Mouse (Mus musculus) intestine, embryonic 14.5 days (tissue): ENCODE data around the gene Egfl7. TPM values are rescaled to one million over a fixed set of nuclear protein-coding genes. Genes with fewer than 3 reads are reported as not detected.

Experiments used
- ATAC-seq: fragments of 200-750 bp; cut with Nextera tagmentation; replicated peaks from 2 replicates; pipeline ENCODE4 v1.8.0; 2017; ENCODE audit warnings: low read depth, moderate number of reproducible peaks, moderate TSS enrichment, moderate library complexity; ENCODE audit not compliant: low FRiP score, low TSS enrichment
- DNase-seq: peaks from one replicate; pipeline ENCODE4 v3.0.0-alpha.2; 2018; ENCODE audit warnings: low spot score
- H3K27ac ChIP-seq: fragments of 300-500 bp; sonication (generic); 2 replicates; pipeline ENCODE4 v1.5.1; 2014; ENCODE audit warnings: low read depth, mild to moderate bottlenecking, control low read depth
- H3K27me3 ChIP-seq: fragments of 300-500 bp; sonication (generic); replicated peaks from 2 replicates; pipeline ENCODE4 v1.6.1; 2014; ENCODE audit warnings: low read length, control low read depth; ENCODE audit not compliant: control insufficient read depth, insufficient read depth
- H3K36me3 ChIP-seq: fragments of 300-500 bp; sonication (generic); 2 replicates; pipeline ENCODE4 v1.6.1; 2014; ENCODE audit warnings: low read length, control low read depth; ENCODE audit not compliant: control insufficient read depth, insufficient read depth
- H3K4me1 ChIP-seq: fragments of 300-500 bp; sonication (generic); replicated peaks from 2 replicates; pipeline ENCODE4 v1.6.1; 2014; ENCODE audit warnings: low read length, control low read depth, mixed read lengths; ENCODE audit not compliant: control insufficient read depth, insufficient read depth
- H3K4me2 ChIP-seq: fragments of 300-500 bp; sonication (generic); 2 replicates; pipeline ENCODE4 v1.6.1; 2014; ENCODE audit warnings: low read length
- H3K4me3 ChIP-seq: fragments of 300-500 bp; sonication (generic); 2 replicates; pipeline ENCODE4 v1.5.1; 2014; ENCODE audit warnings: low read depth, low read length, control low read depth, mixed read lengths
- H3K9ac ChIP-seq: fragments of 300-500 bp; sonication (generic); 2 replicates; pipeline ENCODE4 v1.6.1; 2014; ENCODE audit warnings: mild to moderate bottlenecking, low read length
- H3K9me3 ChIP-seq: fragments of 300-500 bp; sonication (generic); 2 replicates; pipeline ENCODE4 v1.6.1; 2016; ENCODE audit warnings: low read length, control low read depth; ENCODE audit not compliant: control insufficient read depth
- WGBS: fragments of 180-500 bp; shearing (Covaris S2); extraction: QIAGEN DNeasy Blood & Tissue Kit; methylation state at CpG from one replicate; pipeline ENCODE4 v1.1.7; 2014; 5-methylcytosine and 5-hydroxymethylcytosine counted together
- polyA plus RNA-seq: library from polyadenylated mRNA; unstranded; fragments of >200 nt; fragmentation: Nextera tagmentation; extraction: Ambion mirVana; gene quantifications from 2 replicates; pipeline ENCODE4 v1.2.1, GENCODE M21; 2014

Gene Egfl7
- polyA plus RNA-seq, 1 experiment from 2014 or later = 135 TPM

DNA sequence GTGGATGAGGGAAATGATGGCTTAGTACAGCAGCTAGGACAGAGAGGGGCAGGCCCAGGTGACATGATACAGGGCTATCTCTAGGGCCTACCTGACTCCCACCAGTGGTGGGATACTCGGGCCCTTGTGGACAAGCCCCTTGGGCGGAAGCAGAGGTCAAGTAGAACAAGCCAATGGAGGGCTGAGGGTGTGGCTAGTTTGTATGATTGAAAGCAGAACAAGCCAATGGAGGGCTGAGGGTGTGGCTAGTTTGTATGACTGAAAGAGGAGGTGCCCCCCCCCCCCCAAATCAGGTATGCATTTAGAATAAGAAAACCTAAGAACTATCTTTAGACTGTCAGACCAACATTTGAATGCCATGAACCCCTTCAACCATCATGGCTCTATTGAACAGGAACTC is 2.4 kb downstream of the Egfl7 start:
- H3K9ac ChIP-seq = no peak overlapping the region
- 66% methylated on average over 2 of the region's 2 CpGs for WGBS

DNA sequence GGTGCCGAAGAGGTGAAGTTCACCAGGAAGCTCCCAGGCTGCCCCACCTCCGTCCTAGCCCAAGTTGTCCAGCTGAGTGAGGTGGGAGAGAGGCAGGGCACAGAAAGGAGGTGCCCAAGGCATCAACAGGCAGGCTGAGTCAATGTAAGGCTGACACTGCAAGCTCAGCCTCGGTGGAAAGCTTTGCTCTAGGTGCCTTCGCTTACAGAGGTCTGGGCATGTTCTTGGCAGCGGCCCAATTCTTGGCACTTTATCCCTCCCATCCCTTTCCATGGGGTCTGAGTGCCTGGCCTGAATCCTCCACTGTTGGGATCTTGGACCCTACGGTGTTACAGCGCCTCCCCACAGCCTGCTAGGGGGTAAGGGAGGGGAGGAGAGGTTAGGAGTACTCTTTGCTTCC is 2.9 kb downstream of the Egfl7 start:
- Histone ChIP-seq H3K9me3 (no peaks in the 10 kb centered on the region), H3K27me3 (no peaks in the 10 kb centered on the region), H3K4me1 (peaks cover 6% of the 10 kb centered on the region; the same call in 1 of the 2 replicates), H3K9ac (no peak overlapping the region), H3K27ac (peak overlapping the region; percentile 38; the same call in 1 of the 2 replicates), H3K4me2 (no peak overlapping the region), H3K4me3 (no peak overlapping the region), H3K36me3 (no peaks in the 10 kb centered on the region)
- WGBS = 85% methylated on average over 7 of the region's 7 CpGs
- ATAC-seq (no peak), DNase-seq (no peak)

More for the DNA sequence above, 2.4 kb downstream of the Egfl7 start:
- ATAC-seq (no peak), DNase-seq (no peak)
- H3K9me3 ChIP-seq = no peaks in the 10 kb centered on the region
- H3K4me2 ChIP-seq = no peak overlapping the region
- peaks cover 6% of the 10 kb centered on the region; the same call in 1 of the 2 replicates for H3K4me1 ChIP-seq
- no peaks in the 10 kb centered on the region for H3K27me3 ChIP-seq
- H3K27ac ChIP-seq = no peak overlapping the region
- no peaks in the 10 kb centered on the region for H3K36me3 ChIP-seq
- no peak overlapping the region for H3K4me3 ChIP-seq

DNA sequence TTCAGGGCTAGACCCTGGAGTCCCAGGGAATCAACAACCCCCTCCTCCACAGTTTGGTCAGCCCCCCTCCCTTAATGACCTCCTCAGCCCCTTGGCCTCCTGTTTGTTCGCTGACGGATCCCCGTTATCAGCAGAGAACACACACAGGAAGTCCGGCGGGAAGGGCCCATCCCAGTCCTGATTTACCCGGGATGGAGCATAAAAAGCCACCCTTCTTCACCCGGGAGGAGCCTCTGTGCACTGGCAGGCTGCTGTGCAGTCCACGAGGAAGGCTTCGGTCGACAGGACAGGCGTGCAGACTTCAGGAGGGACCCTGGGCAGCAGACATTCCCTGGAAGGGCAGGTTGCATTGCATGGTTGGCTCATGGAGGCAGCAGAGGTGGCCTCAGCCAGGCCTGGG is 3.8 kb downstream of the Egfl7 start:
- 40% methylated on average over 11 of the region's 11 CpGs for WGBS
- Histone ChIP-seq H3K36me3 (no peaks in the 10 kb centered on the region), H3K27ac (peak overlapping the region; percentile 38; the same call in 1 of the 2 replicates), H3K27me3 (no peaks in the 10 kb centered on the region), H3K4me1 (peaks cover 5% of the 10 kb centered on the region; the same call in 1 of the 2 replicates), H3K9me3 (no peaks in the 10 kb centered on the region), H3K4me3 (peak overlapping the region; percentile 15; the same call in 1 of the 2 replicates), H3K9ac (peak overlapping the region; percentile 32), H3K4me2 (no peak overlapping the region)
- ATAC-seq (no peak), DNase-seq (no peak)

DNA sequence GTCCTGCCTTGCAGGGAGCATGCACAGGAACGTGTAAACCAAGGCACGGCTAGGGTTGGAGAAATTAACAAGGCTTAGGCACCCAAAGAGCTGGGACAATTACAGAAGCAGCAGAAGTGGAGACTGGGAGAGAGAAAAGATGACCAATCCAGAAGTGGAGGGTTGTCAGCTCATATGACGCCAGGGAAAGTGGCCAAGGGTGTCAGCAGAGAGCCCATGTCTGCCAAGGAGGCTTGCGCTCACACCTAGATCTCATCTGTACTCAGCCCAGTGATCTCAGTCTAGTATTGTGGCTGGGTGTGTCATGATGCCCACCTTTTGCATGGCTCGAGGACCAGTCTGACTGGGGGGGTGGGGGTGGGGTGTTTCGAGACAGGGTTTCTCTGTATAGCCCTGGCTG is 5.9 kb downstream of the Egfl7 start:
- H3K4me2 ChIP-seq = no peak overlapping the region
- no peaks in the 10 kb centered on the region for H3K36me3 ChIP-seq
- no peak for DNase-seq
- peak overlapping the region; percentile 44 for H3K9ac ChIP-seq
- no peaks in the 10 kb centered on the region for H3K27me3 ChIP-seq
- no peak for ATAC-seq
- WGBS = 59% methylated on average over 6 of the region's 6 CpGs
- H3K4me1 ChIP-seq = 0 out of 2 replicates have a peak, but pooled peaks cover 4% of the 10 kb centered on the region
- H3K9me3 ChIP-seq = no peaks in the 10 kb centered on the region
- H3K27ac ChIP-seq = peak overlapping the region; percentile 16
- peak overlapping the region; percentile 21 for H3K4me3 ChIP-seq

DNA sequence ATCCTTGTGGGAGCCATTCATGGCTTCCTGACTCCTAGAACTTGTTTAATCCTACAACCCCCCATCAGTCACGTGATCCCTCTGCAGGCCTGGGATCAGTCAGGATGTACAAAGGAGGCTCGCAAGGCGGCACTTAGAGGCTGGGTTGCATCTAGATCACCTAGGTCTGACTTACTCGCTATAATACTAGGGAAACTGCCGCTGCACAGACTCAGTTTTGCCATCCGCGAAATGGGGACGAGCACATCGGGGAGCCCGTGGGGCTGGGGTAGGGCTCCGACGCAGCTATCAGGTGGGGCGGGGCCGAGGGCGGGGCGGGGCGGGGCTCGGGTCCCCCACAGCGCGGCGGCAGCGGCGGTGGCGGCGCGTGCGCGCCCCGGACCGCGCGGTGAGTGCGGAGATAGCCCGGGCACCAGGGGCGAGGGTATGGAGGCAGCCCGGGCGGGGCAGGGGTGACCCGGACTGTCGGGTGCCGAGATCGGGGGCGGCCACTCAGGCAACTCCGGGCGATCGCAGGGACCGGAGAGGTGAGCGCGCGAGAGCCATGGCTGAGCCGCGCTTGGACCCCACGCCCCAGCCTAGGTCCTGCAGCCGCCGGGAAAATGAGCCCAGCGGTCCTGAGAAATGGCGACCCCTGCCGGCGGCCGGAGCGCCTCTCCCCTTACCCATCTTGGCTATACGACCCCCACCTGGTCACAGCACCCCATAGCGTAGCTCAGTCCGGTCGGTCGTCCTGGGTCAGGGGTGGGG is 6.7 kb downstream of the Egfl7 start, which contains the start of gene Gm20532:
Gm20532 (plus strand) TSS at position 346 of the 750 bp plus-strand sequence.
- no peaks in the 10 kb centered on the region for H3K27me3 ChIP-seq
- no peaks in the 10 kb centered on the region for H3K9me3 ChIP-seq
- H3K4me1 ChIP-seq = 0 out of 2 replicates have a peak, but pooled peaks cover 4% of the 10 kb centered on the region
- peak within 1 kb of the TSS; percentile 16 for H3K27ac ChIP-seq
- peak within 1 kb of the TSS; percentile 62 for H3K4me2 ChIP-seq
- ATAC-seq = peak; percentile 77
- H3K4me3 ChIP-seq = peak within 1 kb of the TSS; percentile 50
- DNase-seq = peak; percentile 90
- no peaks in the 10 kb centered on the region for H3K36me3 ChIP-seq
- whole genome bisulfite sequencing = under 1% methylated on average over 50 of the region's 65 CpGs
- peak within 1 kb of the TSS; percentile 58 for H3K9ac ChIP-seq

DNA sequence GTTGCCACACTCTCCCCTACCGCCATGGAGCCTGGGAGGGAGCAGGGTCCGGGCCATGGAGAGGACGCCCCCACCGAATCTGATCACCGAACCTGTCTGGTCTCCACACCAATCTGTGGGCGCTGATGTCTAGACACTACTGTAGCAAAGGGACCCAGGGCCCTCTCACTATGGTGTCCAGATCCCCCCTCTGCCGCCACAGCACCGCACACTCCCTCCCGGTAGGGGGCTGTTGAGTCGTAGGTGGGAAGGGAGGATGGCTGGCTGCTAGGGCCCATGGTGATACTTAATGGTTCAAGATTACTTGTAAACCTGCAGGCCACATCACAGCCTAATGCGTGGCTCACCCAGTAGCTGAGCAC is 7.2 kb downstream of the Egfl7 start:
- ATAC-seq = peak; percentile 17
- Histone ChIP-seq H3K27ac (peak overlapping the region; percentile 16; the same call in 1 of the 2 replicates), H3K4me2 (peak overlapping the region; percentile 62), H3K36me3 (no peaks in the 10 kb centered on the region; the same call in 1 of the 2 replicates), H3K4me3 (peak overlapping the region; percentile 50), H3K9me3 (no peaks in the 10 kb centered on the region), H3K9ac (peak overlapping the region; percentile 58), H3K27me3 (no peaks in the 10 kb centered on the region), H3K4me1 (0 out of 2 replicates have a peak, but pooled peaks cover 4% of the 10 kb centered on the region)
- 4% methylated on average over 11 of the region's 11 CpGs for WGBS
- DNase-seq = no peak

DNA sequence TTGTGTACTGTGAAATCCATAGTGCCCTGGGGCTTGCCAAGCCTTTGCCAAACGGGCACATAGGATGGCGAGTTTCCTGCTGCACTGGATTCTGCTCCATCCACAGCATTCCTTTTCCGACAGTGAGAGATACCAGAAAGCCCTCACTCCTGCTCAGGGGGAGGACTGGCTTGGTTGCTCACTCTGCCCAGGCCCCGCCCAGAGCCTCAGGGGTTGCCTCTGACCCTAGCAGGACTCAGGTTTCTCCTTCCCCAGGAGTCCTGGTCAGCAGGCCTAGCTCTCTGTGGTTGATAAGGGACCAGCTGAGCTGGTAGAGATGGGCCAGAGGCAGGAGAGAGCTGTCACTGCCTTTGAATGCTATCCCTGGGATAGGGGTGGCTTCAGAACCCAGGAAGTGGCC is 8.8 kb downstream of the Egfl7 start:
- H3K4me3 ChIP-seq = no peak overlapping the region
- DNase-seq (no peak), ATAC-seq (no peak)
- H3K4me1 ChIP-seq = 0 out of 2 replicates have a peak, but pooled peaks cover 4% of the 10 kb centered on the region
- peak overlapping the region; percentile 12; the same call in 1 of the 2 replicates for H3K27ac ChIP-seq
- H3K9me3 ChIP-seq = no peaks in the 10 kb centered on the region
- H3K4me2 ChIP-seq = peak overlapping the region; percentile 2; the same call in 1 of the 2 replicates
- H3K27me3 ChIP-seq = no peaks in the 10 kb centered on the region
- peak overlapping the region; percentile 17 for H3K9ac ChIP-seq
- H3K36me3 ChIP-seq = peaks cover 14% of the 10 kb centered on the region; the same call in 1 of the 2 replicates
- WGBS = 24% methylated on average over 4 of the region's 4 CpGs

DNA sequence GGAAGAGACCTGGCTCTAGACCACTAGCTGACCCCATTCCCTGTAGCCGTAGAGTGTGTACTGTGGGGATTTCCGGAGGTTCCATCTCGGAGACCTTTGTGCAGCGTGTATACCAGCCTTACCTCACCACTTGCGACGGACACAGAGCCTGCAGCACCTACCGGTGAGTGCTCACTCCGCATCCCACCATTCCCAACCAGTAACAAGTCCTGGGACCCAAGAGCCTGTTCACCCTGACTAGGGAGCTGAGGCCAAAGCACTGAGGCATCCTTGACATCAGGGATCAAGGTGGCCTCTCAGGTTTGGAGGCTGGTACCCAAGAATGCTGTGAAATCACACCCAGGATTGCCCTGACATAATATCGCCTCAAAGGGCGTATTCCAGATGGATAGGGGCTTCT is 9.5 kb downstream of the Egfl7 start:
- H3K27me3 ChIP-seq = no peaks in the 10 kb centered on the region
- ATAC-seq (no peak), DNase-seq (no peak)
- H3K9ac ChIP-seq = peak overlapping the region; percentile 17
- H3K9me3 ChIP-seq = no peaks in the 10 kb centered on the region
- 86% methylated on average over 10 of the region's 10 CpGs for WGBS
- 0 out of 2 replicates have a peak, but pooled peaks cover 4% of the 10 kb centered on the region for H3K4me1 ChIP-seq
- peaks cover 19% of the 10 kb centered on the region; the same call in 1 of the 2 replicates for H3K36me3 ChIP-seq
- H3K27ac ChIP-seq = no peak overlapping the region
- H3K4me3 ChIP-seq = no peak overlapping the region
- H3K4me2 ChIP-seq = no peak overlapping the region; the same call in 1 of the 2 replicates
